Mouse (Mus musculus): ENCODE data around the gene Srek1.
A peak's percentile ranks its signal among the peaks of the same experiment; 100 is the strongest.

Gene Srek1

DNA sequence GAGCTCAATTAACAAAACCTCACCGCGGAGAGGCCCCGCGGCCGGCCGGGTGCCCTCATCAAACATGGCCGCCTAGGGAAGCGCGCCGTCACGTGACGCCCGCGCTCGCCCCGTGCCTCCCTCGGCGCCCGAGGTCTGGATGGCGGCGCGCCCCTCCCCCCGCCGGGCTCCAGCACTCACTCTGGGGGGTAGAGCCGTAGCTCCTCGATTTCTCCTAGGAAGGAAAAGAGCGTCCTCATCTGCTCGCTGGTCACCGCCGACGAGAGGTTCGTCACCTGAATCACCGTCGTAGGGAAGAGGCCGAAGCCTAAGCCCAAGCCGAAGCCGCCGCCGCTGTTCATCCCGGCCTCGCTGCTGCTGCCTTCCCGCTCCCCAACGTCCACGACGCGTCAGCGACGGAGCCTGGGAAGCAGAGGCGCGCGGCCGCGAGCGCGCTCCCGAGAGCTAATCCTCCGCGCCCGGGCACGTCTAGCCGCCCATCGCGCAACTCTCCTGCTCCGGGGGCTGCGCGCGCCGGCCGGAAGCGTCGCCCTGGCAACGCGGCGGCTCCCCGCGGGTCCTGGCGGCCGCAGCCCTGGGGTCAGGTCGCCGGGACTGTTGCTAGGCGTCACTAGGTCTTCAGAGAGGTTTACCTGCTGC is at the start of gene Srek1:
Gene Srek1 (minus strand): TSS at position 490 of the 639 bp plus-strand sequence.
- DNase-seq, result peak; percentile 93 to 97

DNA sequence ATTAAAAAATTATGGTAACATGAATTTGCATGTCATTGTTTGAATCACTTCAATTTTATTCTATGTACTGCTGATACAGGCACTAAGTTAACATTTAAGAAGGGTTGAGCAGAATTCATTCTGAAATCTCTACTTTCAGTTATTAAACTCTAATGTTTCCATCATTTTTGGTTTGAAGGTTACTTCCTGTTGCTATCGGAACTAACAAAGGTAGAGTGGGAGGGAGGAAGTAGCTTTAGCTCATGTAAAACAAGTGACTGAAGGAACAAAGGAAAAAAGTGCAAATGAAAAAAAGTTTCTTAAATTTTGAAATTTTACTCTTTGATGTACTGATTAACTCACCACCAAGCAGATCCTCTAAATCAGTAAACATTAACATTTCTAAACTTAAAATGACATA is 47.9 kb upstream of the Srek1 start:
- DNase-seq, result no peak

DNA sequence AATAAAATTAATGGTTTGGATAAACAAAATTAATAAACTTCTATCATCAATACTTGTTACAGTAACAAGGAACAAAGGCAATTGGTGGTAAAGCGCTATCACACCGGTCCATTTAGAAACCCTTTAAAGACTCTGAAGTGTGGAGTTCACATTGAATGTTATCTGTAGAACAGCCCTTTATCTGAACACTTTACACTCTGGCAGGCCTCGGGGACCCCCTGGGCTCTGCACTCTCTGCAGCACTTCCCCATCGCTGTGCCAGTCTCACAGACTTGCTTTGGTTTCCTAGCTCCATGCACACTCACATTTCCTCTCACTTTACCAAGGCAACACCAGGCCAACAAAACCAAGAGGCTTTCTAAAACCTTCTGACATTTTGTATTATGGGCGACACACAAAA is 45.0 kb upstream of the Srek1 start:
- no peak for DNase-seq

DNA sequence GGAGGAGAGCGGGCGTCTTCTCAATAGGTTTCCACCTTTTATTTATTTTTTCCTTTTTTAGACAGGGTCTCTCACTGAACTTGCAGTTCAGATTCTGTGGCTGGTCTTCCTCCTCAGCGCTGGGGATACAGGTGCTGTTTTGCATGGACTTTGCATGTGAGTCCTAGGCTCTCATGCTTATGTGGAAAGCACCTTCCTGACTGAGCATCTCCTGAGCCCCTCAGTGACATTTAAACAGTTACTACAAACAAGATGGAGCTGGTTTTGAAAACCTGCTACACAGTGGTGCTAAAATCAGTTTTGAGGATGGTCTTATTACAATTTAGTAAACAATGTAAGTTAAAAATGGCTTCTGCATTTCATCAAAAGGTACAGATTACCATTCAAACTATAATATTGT is 43.5 kb upstream of the Srek1 start:
- no peak for DNase-seq

DNA sequence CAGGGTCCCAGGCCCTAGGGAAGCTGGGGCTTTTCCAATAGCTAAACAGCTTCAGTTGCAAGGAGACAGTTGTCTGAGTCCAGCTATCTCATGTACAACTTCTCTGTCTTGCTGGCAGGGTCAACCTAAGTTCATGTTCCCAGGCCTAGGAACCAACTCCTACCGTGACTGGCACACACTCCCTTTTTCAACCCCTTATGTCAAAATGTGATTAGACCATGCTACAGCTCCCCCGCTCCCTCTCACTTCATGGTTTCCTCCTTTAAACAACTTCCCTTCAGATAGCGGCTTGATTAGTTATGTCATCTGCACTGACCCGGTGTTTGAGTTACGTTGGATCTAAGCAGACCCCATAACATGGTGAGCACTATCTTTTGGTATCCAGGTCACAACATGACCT is 33.1 kb upstream of the Srek1 start:
- DNase-seq, result no peak

DNA sequence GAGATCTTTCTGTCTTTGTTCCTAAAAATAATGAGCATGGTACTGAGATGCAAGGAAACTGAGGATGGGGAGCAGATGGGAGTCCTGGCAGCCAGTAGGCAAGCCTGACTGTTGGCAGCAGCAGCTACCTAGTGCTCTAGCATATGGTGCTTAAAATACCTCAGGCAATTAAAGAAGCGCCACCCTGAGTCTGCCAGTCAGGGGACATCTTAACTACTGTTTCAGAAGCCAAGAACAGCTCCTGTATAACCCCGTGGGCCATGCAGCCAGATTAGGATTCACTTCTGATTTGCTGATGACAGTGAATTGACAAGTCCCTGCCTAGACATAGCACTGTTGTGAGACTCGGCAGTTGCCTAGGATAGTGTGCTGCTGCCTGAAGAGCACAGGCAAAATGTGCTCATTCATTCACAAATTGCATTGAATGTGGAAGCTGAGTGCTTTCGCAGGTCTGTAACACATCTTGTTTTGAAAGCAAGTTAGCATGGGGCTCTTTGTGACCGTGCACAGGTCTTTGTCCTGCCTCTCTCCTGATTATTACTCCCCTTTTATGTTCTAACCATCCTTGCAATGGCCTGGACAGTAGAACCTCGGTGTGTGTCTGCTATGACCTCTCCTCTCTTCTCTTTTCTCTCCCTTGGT is 31.9 kb upstream of the Srek1 start:
- no peak for DNase-seq

GRCm38 (mm10) chr13:103803721-103804120 is 29.3 kb upstream of the Srek1 start:
- no peak for DNase-seq

GRCm38 (mm10) chr13:103801021-103801420 is 26.6 kb upstream of the Srek1 start:
- no peak for DNase-seq

DNA sequence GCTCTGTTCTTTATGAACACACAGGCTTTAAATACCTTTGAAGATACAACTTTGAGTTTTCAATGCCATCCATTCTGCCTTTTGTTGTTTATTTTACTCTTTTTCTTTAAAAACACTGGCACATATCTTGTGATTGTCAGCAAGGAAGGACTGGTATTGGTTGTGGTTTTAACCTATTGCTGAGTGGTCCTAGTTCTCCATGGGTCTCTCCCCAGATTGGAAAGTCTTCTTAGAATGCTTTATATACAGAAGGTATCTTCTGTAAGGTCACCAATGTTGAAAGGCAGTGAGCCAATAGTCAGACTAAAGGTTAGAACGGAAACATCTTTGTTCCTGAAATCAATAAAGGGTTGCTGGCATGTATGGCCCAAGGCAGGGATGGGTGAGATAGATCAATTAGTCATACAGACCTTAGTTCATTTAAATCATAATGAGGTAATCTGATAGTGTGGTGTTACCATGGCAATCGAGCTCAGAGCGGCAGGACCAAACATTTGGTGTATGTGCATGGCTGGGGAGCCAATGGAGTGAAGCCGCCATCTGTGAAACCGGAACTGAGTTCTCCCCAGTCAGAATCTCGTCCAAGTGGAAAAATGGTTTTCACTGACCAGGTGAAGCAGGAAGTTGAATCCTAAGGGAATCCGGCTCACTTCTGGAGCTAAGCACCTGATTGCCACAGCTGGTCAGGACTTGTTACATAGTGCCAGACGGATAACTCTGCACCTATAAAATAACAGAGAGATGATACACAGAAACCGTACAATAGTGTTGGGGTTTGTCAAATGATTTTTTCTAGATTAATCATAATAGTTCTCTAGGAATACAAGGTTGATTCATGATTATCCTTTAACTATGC is 20.5 kb upstream of the Srek1 start:
- no peak for DNase-seq

DNA sequence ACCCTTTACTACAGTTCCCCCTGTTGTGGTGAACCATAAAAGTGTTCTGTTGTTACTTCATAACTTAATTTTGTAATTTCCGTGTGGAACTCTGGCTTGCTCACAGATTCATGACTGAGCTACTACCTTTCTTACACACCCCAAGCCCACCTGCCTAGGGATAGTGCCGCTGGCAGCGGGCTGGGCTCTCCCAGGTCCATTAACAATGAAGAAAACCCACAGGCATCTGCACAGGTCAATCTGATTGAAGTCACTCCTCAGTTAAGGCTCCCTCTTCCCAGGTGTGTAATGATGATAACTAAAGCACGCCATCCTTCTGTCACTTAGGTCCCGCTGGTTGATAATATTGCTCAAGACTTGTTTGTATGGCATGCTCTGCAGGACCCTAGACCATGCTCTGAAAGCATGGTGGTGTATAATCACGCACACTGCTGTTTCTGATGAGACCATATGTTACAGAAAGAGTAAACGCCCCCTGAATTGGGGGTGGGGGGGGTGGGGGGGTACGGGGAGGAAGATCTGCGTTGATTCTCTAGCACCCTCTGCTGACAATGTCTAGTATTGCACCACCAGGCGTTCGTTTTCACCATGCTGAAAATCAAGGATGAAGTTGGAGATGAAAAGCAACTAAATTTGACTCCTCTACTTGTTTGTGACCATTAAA is 5.6 kb upstream of the Srek1 start:
- peak; percentile 11 to 69 for DNase-seq

DNA sequence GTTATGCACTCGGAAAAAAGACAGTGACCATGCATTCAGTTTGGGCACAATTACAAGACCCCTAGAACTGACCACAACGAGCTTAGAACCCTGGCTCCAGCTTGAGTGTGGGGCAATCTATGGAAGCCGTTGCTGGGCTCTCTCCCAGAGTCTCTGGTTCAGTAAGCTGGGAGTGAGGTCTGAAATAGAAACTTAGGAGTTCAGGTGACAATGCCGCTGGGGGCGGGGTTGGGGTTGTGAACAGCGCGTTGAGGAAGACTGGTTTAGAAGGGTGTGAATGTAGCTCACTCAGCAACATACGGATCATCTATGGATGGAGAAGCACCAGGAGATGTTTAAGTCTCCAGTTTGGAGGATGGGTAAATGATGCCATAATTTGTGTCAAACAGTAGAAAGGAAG is 2.7 kb upstream of the Srek1 start:
- DNase-seq, result no peak

DNA sequence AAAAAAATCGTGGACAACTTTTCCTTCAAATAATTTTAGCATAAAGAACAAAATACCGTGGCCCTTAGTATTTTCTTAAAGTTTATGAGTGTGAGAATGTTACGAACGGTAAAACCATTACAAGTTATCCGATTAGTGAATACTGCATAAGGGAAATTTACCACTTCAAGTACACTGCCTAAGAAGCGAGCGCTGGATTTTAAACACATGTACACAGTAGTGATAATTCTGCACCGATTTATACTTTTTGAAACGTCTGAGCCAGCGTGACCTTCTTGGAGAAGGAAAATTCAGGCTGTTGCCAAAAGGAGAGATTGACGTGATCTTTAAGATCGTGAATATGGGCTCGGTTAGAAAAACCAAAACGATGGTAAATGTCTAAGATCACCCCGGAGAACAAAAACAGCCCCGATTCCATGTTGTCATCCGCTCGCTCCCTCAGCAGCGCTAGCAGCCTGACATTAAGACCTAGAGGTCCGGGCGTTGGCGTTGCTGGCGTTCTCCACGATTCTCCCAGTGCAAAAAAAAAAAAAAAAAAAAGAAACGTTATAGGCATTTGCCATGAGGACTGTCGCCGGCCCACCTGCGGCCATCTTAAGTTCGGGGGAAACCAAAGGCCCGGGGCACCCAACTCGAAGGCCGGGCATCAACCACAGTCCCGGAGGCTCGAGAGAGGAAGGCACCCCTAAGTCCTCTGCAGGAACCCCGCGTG is 845 bp downstream of the Srek1 start:
- no peak for DNase-seq

- DNase-seq, result peak in 1 of 2 experiments; percentile 20
Observed at GRCm38 (mm10) chr13:103772917-103773316, 1.5 kb downstream of the Srek1 start.

DNA sequence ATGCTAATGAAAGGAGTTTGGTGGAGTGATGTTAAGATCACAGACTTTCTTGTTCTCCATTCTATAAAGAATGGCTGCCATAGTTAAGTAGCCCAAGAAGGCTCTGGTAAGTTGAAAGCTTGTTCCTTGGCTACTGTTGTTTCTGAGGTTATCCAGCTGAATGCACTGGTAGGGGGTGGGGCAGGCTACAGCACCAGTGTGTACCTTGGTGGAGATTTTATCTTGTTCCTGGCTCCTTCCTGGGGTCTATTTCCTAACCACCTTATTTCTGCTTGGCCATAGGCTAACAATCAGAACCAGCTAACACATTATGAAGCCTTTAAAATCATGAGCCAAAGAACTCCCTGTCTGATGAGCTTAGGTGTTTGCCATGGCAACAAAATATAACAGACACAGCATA is 3.6 kb downstream of the Srek1 start:
- peak; percentile 23 to 45 for DNase-seq

DNA sequence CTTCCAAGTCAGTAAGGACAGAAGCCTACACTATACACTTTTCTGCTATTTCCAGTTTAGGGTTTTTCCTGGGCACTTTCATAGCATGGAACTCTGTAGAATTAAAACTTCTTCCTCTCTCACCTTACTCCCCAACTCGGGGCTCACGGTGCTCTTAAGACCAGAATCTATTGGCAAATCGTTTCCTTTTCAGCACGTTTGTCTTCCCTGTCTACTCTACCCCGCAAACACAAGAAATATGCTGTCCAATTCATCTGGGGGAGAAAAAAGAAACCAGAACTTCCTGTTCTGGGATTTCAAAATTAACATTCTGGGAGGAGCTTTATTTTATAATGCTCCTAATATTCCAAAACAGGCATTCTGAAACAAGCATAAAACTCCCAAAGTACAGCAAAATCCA is 6.5 kb downstream of the Srek1 start:
- DNase-seq, result no peak

- no peak for DNase-seq
Observed at GRCm38 (mm10) chr13:103763640-103764039, 10.8 kb downstream of the Srek1 start.

GRCm38 (mm10) chr13:103761971-103762370 is 12.4 kb downstream of the Srek1 start:
- no peak for DNase-seq

GRCm38 (mm10) chr13:103751421-103751820 is 23.0 kb downstream of the Srek1 start:
- DNase-seq, result peak; percentile 43 to 66

GRCm38 (mm10) chr13:103745688-103746087 is 28.7 kb downstream of the Srek1 start:
- DNase-seq, result no peak

DNA sequence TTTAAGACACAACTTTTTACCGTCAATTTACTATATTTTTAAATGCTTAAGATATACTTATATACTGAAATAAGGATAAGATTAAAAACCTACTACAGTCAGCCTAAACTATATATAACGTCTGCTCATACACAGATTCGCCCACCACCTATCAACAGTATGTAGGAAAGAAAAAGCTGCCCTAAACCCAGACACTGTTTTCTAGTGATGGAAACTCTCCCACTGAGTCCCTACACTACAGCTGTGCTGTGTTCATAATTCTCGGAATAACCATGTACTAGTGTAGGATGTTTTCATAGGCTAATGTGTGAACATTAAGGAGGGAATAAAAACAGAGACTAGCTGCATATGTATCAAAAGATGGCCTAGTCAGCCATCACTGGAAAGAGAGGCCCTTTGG is 29.2 kb downstream of the Srek1 start:
- DNase-seq, result no peak

- DNase-seq, result peak; percentile 2 to 34
Observed at GRCm38 (mm10) chr13:103735330-103736007, 38.9 kb downstream of the Srek1 start.

DNA sequence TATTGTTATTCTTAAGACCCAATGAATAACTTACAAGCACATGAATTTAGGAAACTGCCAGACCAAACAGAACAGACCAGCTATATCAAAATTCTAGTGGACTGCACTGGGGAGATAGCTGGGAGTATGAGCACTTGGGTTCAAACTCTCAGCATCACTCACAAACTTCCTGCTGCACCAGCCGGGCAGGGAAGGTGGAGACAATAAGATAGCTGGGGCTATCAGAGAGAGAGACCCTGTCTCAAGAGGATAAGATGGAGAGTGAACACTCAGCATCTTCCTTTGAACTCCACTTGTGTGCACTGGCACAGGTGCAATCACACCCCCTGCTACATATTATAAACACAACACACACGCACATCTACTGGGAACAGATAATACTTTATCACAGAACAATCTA is 47.5 kb downstream of the Srek1 start:
- DNase-seq, result no peak

Data from kidney, postnatal 36 days (tissue).